16 mouse cellular contexts compared by ENCODE assay signal in the genomic region with DNA sequence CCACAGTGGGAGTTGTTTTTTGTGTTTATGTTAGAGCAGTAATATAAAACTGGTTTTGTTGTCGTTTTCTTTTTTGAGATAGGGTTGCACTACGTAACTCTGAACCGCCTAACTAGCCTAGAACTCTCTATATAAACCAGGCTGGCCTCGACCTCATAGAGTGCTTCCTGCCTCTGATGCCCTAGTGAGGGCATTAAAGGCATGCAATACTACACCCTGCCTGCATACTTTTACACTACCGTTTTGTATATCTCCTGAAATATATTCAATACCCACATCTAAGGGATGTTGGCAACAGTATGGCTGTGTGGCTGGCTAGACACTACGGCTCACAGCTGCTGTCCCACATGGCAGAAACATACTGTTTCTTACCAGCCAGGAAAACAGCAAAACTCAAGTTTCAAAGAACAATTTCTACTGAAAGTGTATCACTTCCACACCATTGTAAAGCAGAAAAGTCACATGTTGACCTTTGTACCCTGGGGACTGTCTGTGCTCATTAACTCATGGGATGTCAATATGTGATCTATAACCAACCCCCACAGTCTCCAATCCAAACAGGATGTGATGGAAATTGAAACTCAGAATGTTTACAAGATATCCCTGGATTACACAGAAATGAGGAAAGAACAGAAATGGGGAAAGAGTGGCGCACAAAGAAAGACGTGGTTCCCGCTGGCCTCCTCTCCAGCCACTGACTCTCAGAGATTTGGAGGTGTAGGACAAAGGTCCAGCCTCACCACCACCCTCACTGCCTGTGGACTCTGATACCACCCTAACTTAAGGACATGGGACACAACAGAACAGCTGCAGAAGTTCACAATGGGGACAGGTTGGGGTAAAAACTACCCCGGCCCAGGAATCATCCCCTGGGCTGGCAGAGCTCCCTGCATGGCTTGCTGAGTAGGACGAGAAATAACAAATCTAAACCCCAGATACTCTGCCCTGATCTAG. TPM values are rescaled to one million over a fixed set of nuclear protein-coding genes. Genes with fewer than 3 reads are reported as not detected.
A peak's percentile ranks its signal among the peaks of the same experiment; 100 is the strongest.
DNase-seq lines count a peak whose midpoint lies in the region; ATAC-seq and TF ChIP-seq lines count a peak whose summit lies in the region.
"Had no signal": no experiment of that assay in that cellular context is flagged by ENCODE, and none has a peak within 500 bp of the region (broad histone marks: within the 10 kb centered on the region; RNA-seq: fewer than 3 reads in every experiment).

No protein-coding gene starts in this region.

- H3K4me3 ChIP-seq in heart, postnatal 0 days (ENCODE audit: low read depth, low read length), result no peak overlapping the region
- H3K4me3 ChIP-seq in midbrain, embryonic 11.5 days (ENCODE audit: low read depth, low read length), result no peak overlapping the region
- no peak overlapping the region for H3K4me3 ChIP-seq in midbrain, embryonic 15.5 days
- H3K4me3 ChIP-seq in intestine, embryonic 16.5 days (ENCODE audit: low read length), result no peak overlapping the region
- no peak overlapping the region for H3K4me3 ChIP-seq in small intestine, adult 2 months (ENCODE audit: low read depth, low read length)
- H3K4me3 ChIP-seq: heart, embryonic 10.5 days; hindbrain, embryonic 12.5 days; stomach, embryonic 15.5 days had no signal

- H3K27ac ChIP-seq in heart, postnatal 0 days (ENCODE audit: low read depth), result no peak overlapping the region
- H3K27ac ChIP-seq in midbrain, embryonic 11.5 days (ENCODE audit: low read depth, low read length), result no peak overlapping the region
- H3K27ac ChIP-seq in midbrain, embryonic 15.5 days, result no peak overlapping the region
- H3K27ac ChIP-seq in intestine, embryonic 16.5 days (ENCODE audit: low read length), result peak overlapping the region; percentile 89
- 0 out of 2 replicates have a peak overlapping the region, but pooled peaks have one; percentile 43 for H3K27ac ChIP-seq in small intestine, adult 2 months (ENCODE audit: insufficient read depth, low read depth, low read length)
- H3K27ac ChIP-seq: heart, embryonic 10.5 days; hindbrain, embryonic 12.5 days; stomach, embryonic 15.5 days had no signal

- 76% methylated on average over 11 of the region's 11 CpGs for WGBS in heart, postnatal 0 days
- WGBS in midbrain, embryonic 11.5 days, result 82% methylated on average over 11 of the region's 11 CpGs
- 87% methylated on average over 11 of the region's 11 CpGs for WGBS in midbrain, embryonic 15.5 days
- WGBS in intestine, embryonic 16.5 days, result 72% methylated on average over 11 of the region's 11 CpGs
- WGBS in small intestine, adult 2 months, result 54% methylated on average over 11 of the region's 11 CpGs

- no peaks in the 10 kb centered on the region for H3K9me3 ChIP-seq in heart, postnatal 0 days (replicated peaks; ENCODE audit: control insufficient read depth, low read length)
- no peaks in the 10 kb centered on the region for H3K9me3 ChIP-seq in midbrain, embryonic 11.5 days (ENCODE audit: control insufficient read depth, low read length)
- H3K9me3 ChIP-seq in midbrain, embryonic 15.5 days, result no peaks in the 10 kb centered on the region
- H3K9me3 ChIP-seq in intestine, embryonic 16.5 days (ENCODE audit: control insufficient read depth, low read length), result no peaks in the 10 kb centered on the region
- H3K9me3 ChIP-seq: heart, embryonic 10.5 days; hindbrain, embryonic 12.5 days; stomach, embryonic 15.5 days had no signal

- H3K4me2 ChIP-seq in heart, postnatal 0 days (ENCODE audit: low read depth, low read length), result no peak overlapping the region
- no peak overlapping the region for H3K4me2 ChIP-seq in midbrain, embryonic 11.5 days
- no peak overlapping the region for H3K4me2 ChIP-seq in midbrain, embryonic 15.5 days
- peak overlapping the region; percentile 11; the same call in 1 of the 2 replicates for H3K4me2 ChIP-seq in intestine, embryonic 16.5 days (ENCODE audit: low read depth, low read length)
- H3K4me2 ChIP-seq: hindbrain, embryonic 12.5 days; stomach, embryonic 15.5 days had no signal

- no peak for TF ChIP-seq EP300 in heart, postnatal 0 days (IDR thresholded peaks at IDR 0.05; ENCODE audit: low read depth)

- no peaks in the 10 kb centered on the region for H3K4me1 ChIP-seq in heart, postnatal 0 days (ENCODE audit: control insufficient read depth, insufficient read depth)
- H3K4me1 ChIP-seq in midbrain, embryonic 11.5 days (ENCODE audit: control insufficient read depth, insufficient read depth, low read length), result peaks cover 3% of the 10 kb centered on the region; the same call in 1 of the 2 replicates
- no peaks in the 10 kb centered on the region for H3K4me1 ChIP-seq in midbrain, embryonic 15.5 days
- H3K4me1 ChIP-seq in intestine, embryonic 16.5 days (ENCODE audit: control insufficient read depth, insufficient read depth, low read length), result peaks cover 15% of the 10 kb centered on the region
- peaks cover 9% of the 10 kb centered on the region; the same call in 1 of the 2 replicates for H3K4me1 ChIP-seq in small intestine, adult 2 months (ENCODE audit: control insufficient read depth, insufficient read depth, insufficient read length, low read length)
- H3K4me1 ChIP-seq: hindbrain, embryonic 12.5 days had no signal

- TF ChIP-seq CTCF in heart, postnatal 0 days (IDR thresholded peaks at IDR 0.05; ENCODE audit: low read depth), result no peak
- TF ChIP-seq CTCF in small intestine, adult 2 months (IDR thresholded peaks at IDR 0.05; ENCODE audit: extremely low read depth, insufficient read length, insufficient replicate concordance, low read depth, low read length), result no peak

- H3K36me3 ChIP-seq in heart, postnatal 0 days (replicated peaks; ENCODE audit: control insufficient read depth, insufficient read depth, low read length), result no peaks in the 10 kb centered on the region
- no peaks in the 10 kb centered on the region for H3K36me3 ChIP-seq in midbrain, embryonic 11.5 days (ENCODE audit: control insufficient read depth, insufficient read depth, low read length)
- no peaks in the 10 kb centered on the region for H3K36me3 ChIP-seq in midbrain, embryonic 15.5 days (replicated peaks)
- no peaks in the 10 kb centered on the region for H3K36me3 ChIP-seq in intestine, embryonic 16.5 days (ENCODE audit: control insufficient read depth, insufficient read depth, low read length)
- no peaks in the 10 kb centered on the region for H3K36me3 ChIP-seq in small intestine, adult 2 months (ENCODE audit: control insufficient read depth, insufficient read depth, low read length)
- H3K36me3 ChIP-seq: hindbrain, embryonic 12.5 days; stomach, embryonic 15.5 days had no signal

- H3K9ac ChIP-seq in heart, postnatal 0 days (replicated peaks; ENCODE audit: low read depth, low read length), result no peak overlapping the region
- no peak overlapping the region for H3K9ac ChIP-seq in midbrain, embryonic 11.5 days (ENCODE audit: low read length)
- H3K9ac ChIP-seq in midbrain, embryonic 15.5 days, result no peak overlapping the region
- no peak overlapping the region for H3K9ac ChIP-seq in intestine, embryonic 16.5 days (ENCODE audit: low read depth, low read length)
- H3K9ac ChIP-seq: hindbrain, embryonic 12.5 days; stomach, embryonic 15.5 days had no signal

- TF ChIP-seq POLR2A in small intestine, adult 2 months (IDR thresholded peaks at IDR 0.05; ENCODE audit: low read depth, low read length), result no peak

- DNase-seq in heart, postnatal 0 days (ENCODE audit: low spot score), result no peak
- no peak for DNase-seq in heart, adult 18-20 months
- peak; percentile 44 for DNase-seq in midbrain, embryonic 11.5 days (ENCODE audit: low spot score, missing footprints)
- DNase-seq in urinary bladder, adult 2 months (ENCODE audit: low spot score), result no peak
- no peak for DNase-seq in cerebellum, adult 11-12 months
- DNase-seq: cerebellum, postnatal 14 days; right cerebral cortex, postnatal 4 days had no signal

- ATAC-seq in heart, postnatal 0 days (ENCODE audit: insufficient read depth, low read depth), result 0 out of 2 replicates have a peak, but pooled peaks have one; percentile 8
- ATAC-seq in midbrain, embryonic 11.5 days (ENCODE audit: low FRiP score), result no peak
- ATAC-seq in midbrain, embryonic 15.5 days (replicated peaks), result no peak
- peak; percentile 53 for ATAC-seq in intestine, embryonic 16.5 days

- no peaks in the 10 kb centered on the region for H3K27me3 ChIP-seq in heart, postnatal 0 days (ENCODE audit: control insufficient read depth, insufficient read depth, low read length)
- H3K27me3 ChIP-seq in midbrain, embryonic 11.5 days (ENCODE audit: control insufficient read depth, insufficient read depth, low read length), result no peaks in the 10 kb centered on the region
- no peaks in the 10 kb centered on the region for H3K27me3 ChIP-seq in midbrain, embryonic 15.5 days (replicated peaks)
- H3K27me3 ChIP-seq in intestine, embryonic 16.5 days (replicated peaks; ENCODE audit: control insufficient read depth, insufficient read depth, low read length), result no peaks in the 10 kb centered on the region
- H3K27me3 ChIP-seq in small intestine, adult 2 months (ENCODE audit: control insufficient read depth, insufficient read depth, low read length), result no peaks in the 10 kb centered on the region
- H3K27me3 ChIP-seq: hindbrain, embryonic 12.5 days; stomach, embryonic 15.5 days had no signal

RNA-seq across cellular contexts. Expression of a gene that starts 23.2 kb away (rescaled TPM):
- total RNA-seq in heart, postnatal 0 days (2014; rRNA removed; ENCODE audit: low replicate concordance), result 3.2 and 4.2 TPM in 2 replicates
- polyA plus RNA-seq in heart, postnatal 0 days (2015; fragmentation: Nextera tagmentation; extraction: Ambion mirVana), result 1.3 and 1.5 TPM in 2 replicates
- 1 to 10 TPM; 3.1 to 5.0 TPM for total RNA-seq in heart, adult 18-20 months (2021)
- 0.39 and 1.7 TPM in 2 replicates for polyA plus RNA-seq in midbrain, embryonic 11.5 days (2014; fragmentation: Nextera tagmentation; extraction: Ambion mirVana)
- 0.65 and 0.91 TPM in 2 replicates for polyA plus RNA-seq in midbrain, embryonic 15.5 days (2015; fragmentation: Nextera tagmentation; extraction: Ambion mirVana)
- polyA plus RNA-seq in intestine, embryonic 16.5 days (2015; fragmentation: Nextera tagmentation; extraction: Ambion mirVana), result 2.1 and 2.3 TPM in 2 replicates
- 0.61 and 0.93 TPM in 2 replicates for polyA plus RNA-seq in small intestine, adult 2 months (2012; rRNA removed)
- 0.50 and 0.75 TPM in 2 replicates for polyA plus RNA-seq in urinary bladder, adult 2 months (2012; rRNA removed)
- total RNA-seq: megakaryocyte progenitor cell, adult 5-6 weeks; MEL; monocyte, adult 5-6 weeks had no signal

Comparison
In these comparisons a context has a peak if more than half of its experiments do, and no peak if none do; other contexts are left out.
1. ATAC-seq: peak in heart, postnatal 0 days (single experiment) and intestine, embryonic 16.5 days (single experiment); none in midbrain, embryonic 11.5 days (single experiment) and midbrain, embryonic 15.5 days (single experiment).
2. H3K27ac ChIP-seq: peak in intestine, embryonic 16.5 days (single experiment) and small intestine, adult 2 months (single experiment); none in heart, postnatal 0 days (single experiment), midbrain, embryonic 11.5 days (single experiment) and midbrain, embryonic 15.5 days (single experiment).